Comparison of ENCODE assay signal across 33 mouse cellular contexts in the genomic region with DNA sequence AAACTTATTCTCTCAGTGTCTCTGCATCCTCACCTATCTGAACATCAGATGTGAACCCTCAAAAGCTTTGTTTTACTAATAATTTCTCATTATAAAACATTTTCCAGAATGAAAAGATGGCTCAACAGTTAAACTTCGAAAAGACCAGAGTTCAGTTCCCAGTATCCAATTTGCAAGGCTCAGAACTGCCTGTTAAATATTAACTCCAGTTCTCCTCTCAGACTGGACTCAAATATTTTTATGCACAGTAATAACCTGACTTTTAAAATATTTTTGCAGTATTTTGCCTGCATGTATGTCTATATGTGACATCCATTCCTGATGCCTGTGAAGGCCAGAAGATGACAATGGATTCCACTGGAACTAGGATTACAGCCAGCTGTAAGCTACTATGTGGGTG. TPM values are rescaled to one million over a fixed set of nuclear protein-coding genes. Genes with fewer than 3 reads are reported as not detected.
"Had no signal": no experiment of that assay in that cellular context is flagged by ENCODE, and none has a peak within 500 bp of the region (broad histone marks: within the 10 kb centered on the region; RNA-seq: fewer than 3 reads in every experiment).

No protein-coding gene starts in this region.

- H3K27me3 ChIP-seq: embryonic facial prominence, embryonic 12.5 days; embryonic facial prominence, embryonic 13.5 days; embryonic facial prominence, embryonic 15.5 days; forebrain, embryonic 12.5 days; forebrain, embryonic 13.5 days; forebrain, embryonic 15.5 days had no signal

- DNase-seq: cerebellum, adult 2 months; cerebellum, adult 8-10 months; cerebellum, adult 9-10 months; cerebellum, adult 9-11 months; cerebellum, postnatal 10 days; cerebellum, postnatal 14 days; cerebellum, postnatal 25 days; cerebellum, postnatal 36 days; embryo, embryonic 11 days; forebrain, postnatal 0 days; gastrocnemius, adult 2 months; gastrocnemius, postnatal 10 days; gastrocnemius, postnatal 14 days; gastrocnemius, postnatal 25 days; gastrocnemius, postnatal 36 days; heart, adult 18-20 months had no signal

- H3K4me3 ChIP-seq: embryonic facial prominence, embryonic 10.5 days; embryonic facial prominence, embryonic 12.5 days; embryonic facial prominence, embryonic 13.5 days; embryonic facial prominence, embryonic 15.5 days; erythroblast, embryonic 14.5 days; forebrain, embryonic 10.5 days; forebrain, embryonic 12.5 days; forebrain, embryonic 13.5 days; forebrain, embryonic 15.5 days; gastrocnemius, adult 2 months had no signal

- H3K4me2 ChIP-seq: embryonic facial prominence, embryonic 12.5 days; embryonic facial prominence, embryonic 13.5 days; embryonic facial prominence, embryonic 15.5 days; forebrain, embryonic 12.5 days; forebrain, embryonic 13.5 days; forebrain, embryonic 15.5 days had no signal

- ATAC-seq: forebrain, embryonic 13.5 days; forebrain, embryonic 14.5 days; forebrain, embryonic 15.5 days; forebrain, embryonic 16.5 days; forebrain, postnatal 0 days had no signal

- H3K27ac ChIP-seq: embryonic facial prominence, embryonic 10.5 days; embryonic facial prominence, embryonic 12.5 days; embryonic facial prominence, embryonic 13.5 days; embryonic facial prominence, embryonic 15.5 days; forebrain, embryonic 10.5 days; forebrain, embryonic 12.5 days; forebrain, embryonic 13.5 days; forebrain, embryonic 15.5 days; gastrocnemius, adult 2 months had no signal

- H3K9me3 ChIP-seq: embryonic facial prominence, embryonic 10.5 days; embryonic facial prominence, embryonic 12.5 days; embryonic facial prominence, embryonic 13.5 days; embryonic facial prominence, embryonic 15.5 days; forebrain, embryonic 10.5 days; forebrain, embryonic 12.5 days; forebrain, embryonic 13.5 days; forebrain, embryonic 15.5 days had no signal

- H3K4me1 ChIP-seq: embryonic facial prominence, embryonic 10.5 days; embryonic facial prominence, embryonic 12.5 days; embryonic facial prominence, embryonic 13.5 days; embryonic facial prominence, embryonic 15.5 days; forebrain, embryonic 10.5 days; forebrain, embryonic 12.5 days; forebrain, embryonic 13.5 days; forebrain, embryonic 15.5 days had no signal

- H3K9ac ChIP-seq: embryonic facial prominence, embryonic 12.5 days; embryonic facial prominence, embryonic 13.5 days; embryonic facial prominence, embryonic 15.5 days; forebrain, embryonic 12.5 days; forebrain, embryonic 13.5 days; forebrain, embryonic 15.5 days; forebrain, postnatal 0 days had no signal

RNA-seq across cellular contexts. Expression of gene Dnajb7, which starts 39.5 kb away (rescaled TPM):
- total RNA-seq: common myeloid progenitor, adult 5-6 weeks; forebrain, postnatal 0 days; gastrocnemius, adult 18-20 months; gastrocnemius, adult 2 months; gastrocnemius, adult 8-10 months; gastrocnemius, postnatal 10 days; gastrocnemius, postnatal 14 days; gastrocnemius, postnatal 25 days; gastrocnemius, postnatal 36 days; gastrocnemius, postnatal 4 days; granulocyte monocyte progenitor cell, adult 5-6 weeks; heart, adult 18-20 months had no signal
- polyA plus RNA-seq: cortical plate, adult 2 months had no signal
